Mouse (Mus musculus) ZHBTc4 (cell line): Measurements from ENCODE around the gene Ifi209.
"Not testable (repeated sequence)": the region's sequence is repeated elsewhere in the genome, so short reads cannot be mapped to it uniquely, and the experiment has no call there.

Source experiments
- DNase-seq: peaks from one replicate; pipeline ENCODE4 v3.0.0-alpha.2; 2011; ENCODE audit warnings: low read depth, low spot score

Ifi209 gene

GRCm38 (mm10) chr1:173630622-173631021 is at the start of gene Ifi209:
Gene Ifi209 (plus strand): TSS chr1:173630917.
- not testable (repeated sequence) for DNase-seq

- not testable (repeated sequence) for DNase-seq
Measured at GRCm38 (mm10) chr1:173589698-173590097, 41.0 kb upstream of the Ifi209 start.

GRCm38 (mm10) chr1:173598838-173599494 is 31.8 kb upstream of the Ifi209 start, which contains the start of gene Ifi213:
Gene Ifi213 (minus strand): TSS chr1:173599274.
- not testable (repeated sequence) for DNase-seq

- DNase-seq, result not testable (repeated sequence)
Measured at GRCm38 (mm10) chr1:173610291-173610690, 20.4 kb upstream of the Ifi209 start.

- DNase-seq, result not testable (repeated sequence)
Measured at GRCm38 (mm10) chr1:173622216-173622615, 8.5 kb upstream of the Ifi209 start.

- DNase-seq, result no peak
Measured at GRCm38 (mm10) chr1:173624052-173624451, 6.7 kb upstream of the Ifi209 start.

GRCm38 (mm10) chr1:173626686-173627085 is 4.0 kb upstream of the Ifi209 start:
- no peak for DNase-seq

- no peak for DNase-seq
Measured at GRCm38 (mm10) chr1:173633969-173634645, 3.4 kb downstream of the Ifi209 start.

GRCm38 (mm10) chr1:173645393-173645792 is 14.7 kb downstream of the Ifi209 start:
- DNase-seq, result no peak

GRCm38 (mm10) chr1:173657973-173658372 is 27.3 kb downstream of the Ifi209 start:
- no peak for DNase-seq

- DNase-seq, result not testable (repeated sequence)
Measured at GRCm38 (mm10) chr1:173673458-173674097, 42.9 kb downstream of the Ifi209 start, which contains the start of gene Ifi208. Gene Ifi208 (plus strand): TSS chr1:173673675.

- DNase-seq, result not testable (repeated sequence)
Measured at GRCm38 (mm10) chr1:173678605-173679004, 47.9 kb downstream of the Ifi209 start.

GRCm38 (mm10) chr1:173694270-173694669 is 63.6 kb downstream of the Ifi209 start:
- DNase-seq, result no peak
